Mouse (Mus musculus): Measurements from ENCODE around the gene Tubb2a. TPM values are rescaled to one million over a fixed set of nuclear protein-coding genes. Genes with fewer than 3 reads are reported as not detected.

Gene Tubb2a
- total and polyA plus RNA-seq, 3 experiments: 17.6 to 43.0 (median 26.1) TPM

GRCm38 (mm10) chr13:34105364-34105763 lies 27.6 kb upstream of the Tubb2a start:
- Histone ChIP-seq H3K27ac (ENCODE audit: insufficient read depth, low read depth) (no peak overlapping the region), H3K4me1 (ENCODE audit: control insufficient read depth in 1 of 2, insufficient read depth in 2 of 2) (peaks cover 6 to 39% of the 10 kb centered on the region in 2 experiments; a peak in 3 of 4 replicates), H3K4me2 (ENCODE audit: insufficient read depth, low read depth, poor library complexity, severe bottlenecking) (no peak overlapping the region), H3K36me3 (replicated peaks in 1 of 2; ENCODE audit: control insufficient read depth in 1 of 2, insufficient read depth in 1 of 2, low read length in 1 of 2) (no peaks in the 10 kb centered on the region), H3K4me3 (replicated peaks in 1 of 3; ENCODE audit: low read depth in 2 of 3, low read length in 2 of 3, poor library complexity in 1 of 3) (no peak overlapping the region), H3K9ac (ENCODE audit: insufficient read depth, low read depth) (no peak overlapping the region), H3K27me3 (replicated peaks) (no peaks in the 10 kb centered on the region), H3K79me2 (replicated peaks; ENCODE audit: control insufficient read depth, extremely low read depth, insufficient read depth, poor library complexity, severe bottlenecking) (no peaks in the 10 kb centered on the region), H3K9me3 (replicated peaks; ENCODE audit: low read length) (no peaks in the 10 kb centered on the region)
- DNase-seq (ENCODE audit: extremely low read depth): no peak
- in situ Hi-C loops (cut with MboI; ENCODE audit: low pct_ligation_motif_present, low pct_unique_long_range_greater_than_20kb, low sequenced_read_pairs) (no loop called here), dilution Hi-C loops (cut with MboI; ENCODE audit: extremely low pct_ligation_motif_present, extremely low pct_unique_long_range_greater_than_20kb, low sequenced_read_pairs) (no loop called here)
- TF ChIP-seq JUND (conservative IDR thresholded peaks at IDR 0.05; ENCODE audit: low read depth, low read length) (no peak), NELFE (IDR thresholded peaks at IDR 0.05; ENCODE audit: low read depth, low read length) (no peak), MAX (IDR thresholded peaks at IDR 0.05; ENCODE audit: low read length) (no peak), SMC3 (IDR thresholded peaks at IDR 0.05; ENCODE audit: low read depth, low read length) (no peak), RAD21 (IDR thresholded peaks at IDR 0.05; ENCODE audit: low read depth, low read length) (no peak), CTCF (conservative IDR thresholded peaks at IDR 0.05 in 1 of 2, IDR thresholded peaks at IDR 0.05 in 1 of 2; ENCODE audit: low read depth in 2 of 2, low read length in 2 of 2) (no peak), ZMIZ1 (IDR thresholded peaks at IDR 0.05; ENCODE audit: low read depth, low read length) (no peak)

GRCm38 (mm10) chr13:34101908-34102307 lies 24.1 kb upstream of the Tubb2a start:
- Histone ChIP-seq H3K27ac (ENCODE audit: insufficient read depth, low read depth) (no peak overlapping the region), H3K9ac (ENCODE audit: insufficient read depth, low read depth) (no peak overlapping the region), H3K79me2 (replicated peaks; ENCODE audit: control insufficient read depth, extremely low read depth, insufficient read depth, poor library complexity, severe bottlenecking) (no peaks in the 10 kb centered on the region), H3K4me1 (ENCODE audit: control insufficient read depth in 1 of 2, insufficient read depth in 2 of 2) (peaks cover 6 to 21% of the 10 kb centered on the region in 2 experiments; a peak in 3 of 4 replicates), H3K9me3 (replicated peaks; ENCODE audit: low read length) (no peaks in the 10 kb centered on the region), H3K36me3 (replicated peaks in 1 of 2; ENCODE audit: control insufficient read depth in 1 of 2, insufficient read depth in 1 of 2, low read length in 1 of 2) (no peaks in the 10 kb centered on the region), H3K4me3 (replicated peaks in 1 of 3; ENCODE audit: low read depth in 2 of 3, low read length in 2 of 3, poor library complexity in 1 of 3) (no peak overlapping the region), H3K27me3 (replicated peaks) (no peaks in the 10 kb centered on the region), H3K4me2 (ENCODE audit: insufficient read depth, low read depth, poor library complexity, severe bottlenecking) (no peak overlapping the region)
- TF ChIP-seq RAD21 (IDR thresholded peaks at IDR 0.05; ENCODE audit: low read depth, low read length) (no peak), POLR2AphosphoS2 (IDR thresholded peaks at IDR 0.05; ENCODE audit: low read depth, low read length) (no peak), USF1 (IDR thresholded peaks at IDR 0.05; ENCODE audit: low read depth, low read length) (no peak), MAZ (IDR thresholded peaks at IDR 0.05; ENCODE audit: low read depth, low read length) (no peak), BHLHE40 (IDR thresholded peaks at IDR 0.05; ENCODE audit: low read depth, low read length) (no peak)
- dilution Hi-C loops (cut with MboI; ENCODE audit: extremely low pct_ligation_motif_present, extremely low pct_unique_long_range_greater_than_20kb, low sequenced_read_pairs): no loop called here
- DNase-seq (ENCODE audit: extremely low read depth): no peak
- in situ Hi-C loops (cut with MboI; ENCODE audit: low pct_ligation_motif_present, low pct_unique_long_range_greater_than_20kb, low sequenced_read_pairs): no loop called here

DNA sequence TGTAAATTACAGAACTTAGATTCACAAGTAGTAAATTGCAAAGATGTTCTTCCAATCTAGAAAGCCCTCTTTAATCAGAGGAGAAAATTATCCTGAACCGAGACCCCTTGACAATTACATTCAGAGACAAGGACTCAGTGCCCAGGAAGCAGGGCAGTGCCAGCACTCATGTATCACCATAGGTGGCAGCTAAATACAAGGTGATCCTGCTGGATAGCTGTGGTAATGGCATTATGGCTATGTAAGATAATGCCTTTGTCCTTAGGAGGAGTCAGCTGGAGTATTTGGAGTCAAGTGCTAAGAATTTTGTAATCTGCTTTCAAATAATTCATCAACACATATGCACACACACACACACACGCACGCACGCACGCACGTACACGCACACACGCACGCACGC lies 23.4 kb upstream of the Tubb2a start:
- H3K9me3 ChIP-seq (replicated peaks; ENCODE audit: low read length): no peaks in the 10 kb centered on the region
- H3K27me3 ChIP-seq (replicated peaks): no peaks in the 10 kb centered on the region
- H3K4me1 ChIP-seq (ENCODE audit: control insufficient read depth in 1 of 2, insufficient read depth in 2 of 2): peaks cover 3 to 14% of the 10 kb centered on the region in 2 experiments; a peak in 3 of 4 replicates
- no peak overlapping the region for H3K4me2 ChIP-seq (ENCODE audit: insufficient read depth, low read depth, poor library complexity, severe bottlenecking)
- H3K9ac ChIP-seq (ENCODE audit: insufficient read depth, low read depth): no peak overlapping the region
- no peak for DNase-seq (ENCODE audit: extremely low read depth)
- no peaks in the 10 kb centered on the region for H3K36me3 ChIP-seq (replicated peaks in 1 of 2; ENCODE audit: control insufficient read depth in 1 of 2, insufficient read depth in 1 of 2, low read length in 1 of 2)
- in situ Hi-C loops (cut with MboI; ENCODE audit: low pct_ligation_motif_present, low pct_unique_long_range_greater_than_20kb, low sequenced_read_pairs) (no loop called here), dilution Hi-C loops (cut with MboI; ENCODE audit: extremely low pct_ligation_motif_present, extremely low pct_unique_long_range_greater_than_20kb, low sequenced_read_pairs) (no loop called here)
- no peaks in the 10 kb centered on the region for H3K79me2 ChIP-seq (replicated peaks; ENCODE audit: control insufficient read depth, extremely low read depth, insufficient read depth, poor library complexity, severe bottlenecking)
- H3K4me3 ChIP-seq (replicated peaks in 1 of 3; ENCODE audit: low read depth in 2 of 3, low read length in 2 of 3, poor library complexity in 1 of 3): no peak overlapping the region
- TF ChIP-seq CHD1 (IDR thresholded peaks at IDR 0.05; ENCODE audit: low read depth, low read length): no peak
- TF ChIP-seq ZKSCAN1 (IDR thresholded peaks at IDR 0.05; ENCODE audit: borderline replicate concordance, low read depth, low read length): no peak
- TF ChIP-seq IRF4 (IDR thresholded peaks at IDR 0.05; ENCODE audit: low read depth, low read length): no peak
- TF ChIP-seq MAZ (IDR thresholded peaks at IDR 0.05; ENCODE audit: low read depth, low read length): no peak
- no peak for TF ChIP-seq TCF12 (IDR thresholded peaks at IDR 0.05; ENCODE audit: low read depth, low read length)
- no peak for TF ChIP-seq MEF2A (IDR thresholded peaks at IDR 0.05; ENCODE audit: borderline replicate concordance, low read depth, low read length)
- TF ChIP-seq E2F4 (IDR thresholded peaks at IDR 0.05; ENCODE audit: insufficient replicate concordance, low read depth, low read length): no peak
- TF ChIP-seq EP300 (IDR thresholded peaks at IDR 0.05; ENCODE audit: low read length): no peak
- no peak for TF ChIP-seq POLR2AphosphoS2 (IDR thresholded peaks at IDR 0.05; ENCODE audit: low read depth, low read length)
- no peak for TF ChIP-seq TBP (conservative IDR thresholded peaks at IDR 0.05; ENCODE audit: low read depth, low read length)
- no peak for TF ChIP-seq CTCF (conservative IDR thresholded peaks at IDR 0.05 in 1 of 2, IDR thresholded peaks at IDR 0.05 in 1 of 2; ENCODE audit: low read depth in 2 of 2, low read length in 2 of 2)
- no peak for TF ChIP-seq NRF1 (IDR thresholded peaks at IDR 0.05; ENCODE audit: low read depth, low read length)
- no peak for TF ChIP-seq MXI1 (IDR thresholded peaks at IDR 0.05; ENCODE audit: low read depth, low read length)
- TF ChIP-seq POLR2A (IDR thresholded peaks at IDR 0.05; ENCODE audit: low read depth, low read length): no peak
- no peak for TF ChIP-seq ZNF384 (IDR thresholded peaks at IDR 0.05; ENCODE audit: low read depth, low read length)
- no peak overlapping the region for H3K27ac ChIP-seq (ENCODE audit: insufficient read depth, low read depth)
